Mouse (Mus musculus): ENCODE results near the gene Irs1. TPM values are rescaled to one million over a fixed set of nuclear protein-coding genes. Genes with fewer than 3 reads are reported as not detected.

Irs1 gene
- total and polyA plus RNA-seq, 3 experiments = not detected

DNA sequence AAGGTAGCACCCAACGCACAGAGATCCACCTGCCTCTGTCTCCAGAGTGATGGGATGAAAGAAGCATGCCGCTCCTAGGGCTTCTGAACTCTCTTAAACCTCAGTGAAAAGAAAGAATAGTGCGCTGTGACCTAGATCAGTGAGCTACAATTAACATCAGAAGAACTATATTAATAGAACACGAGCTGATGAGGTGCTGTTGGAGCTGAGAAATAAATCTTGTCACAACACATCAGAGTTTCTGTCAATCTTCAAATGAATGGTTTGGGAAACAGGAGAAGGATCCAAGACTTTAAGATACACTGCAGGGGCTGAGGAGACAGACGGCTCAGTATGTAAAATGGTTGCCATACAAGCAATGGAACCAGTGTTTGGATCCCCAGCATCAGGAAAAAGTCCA, 19.0 kb downstream of the Irs1 start:
- H3K4me1 ChIP-seq (ENCODE audit: control insufficient read depth in 1 of 2, insufficient read depth in 2 of 2, low read length in 2 of 2) = no peaks in the 10 kb centered on the region
- DNase-seq (ENCODE audit: low read depth, low spot score) = no peak
- no peaks in the 10 kb centered on the region for H3K27me3 ChIP-seq (ENCODE audit: control insufficient read depth in 1 of 2, insufficient read depth in 2 of 2, low read length in 2 of 2)
- TF ChIP-seq RCOR1 (IDR thresholded peaks at IDR 0.05; ENCODE audit: low read depth, low read length) (no peak), ZC3H11A (IDR thresholded peaks at IDR 0.05; ENCODE audit: low read depth, low read length) (no peak), ZNF384 (IDR thresholded peaks at IDR 0.05; ENCODE audit: low read depth, low read length) (no peak), HCFC1 (IDR thresholded peaks at IDR 0.05; ENCODE audit: low read depth, low read length) (no peak), NELFE (IDR thresholded peaks at IDR 0.05; ENCODE audit: low read depth, low read length) (no peak), SIN3A (IDR thresholded peaks at IDR 0.05; ENCODE audit: low read length) (no peak), TAL1 (IDR thresholded peaks at IDR 0.05; ENCODE audit: low read length) (no peak), MXI1 (IDR thresholded peaks at IDR 0.05; ENCODE audit: low read depth, low read length) (no peak)
- no peak overlapping the region for H3K27ac ChIP-seq (ENCODE audit: control insufficient read depth, low read depth, low read length)
- H3K36me3 ChIP-seq (ENCODE audit: control insufficient read depth in 1 of 2, insufficient read depth in 2 of 2, low read length in 2 of 2) = no peaks in the 10 kb centered on the region
- no peak overlapping the region for H3K9ac ChIP-seq (ENCODE audit: control insufficient read depth, low read depth, low read length, poor library complexity, severe bottlenecking)
- no peaks in the 10 kb centered on the region for H3K79me2 ChIP-seq (ENCODE audit: control insufficient read depth, insufficient read depth, low read length, poor library complexity)
- H3K9me3 ChIP-seq (replicated peaks; ENCODE audit: insufficient read depth, low read length) = no peaks in the 10 kb centered on the region
- H3K4me3 ChIP-seq (ENCODE audit: control insufficient read depth in 1 of 2, insufficient read depth in 1 of 2, low read depth in 2 of 2, low read length in 2 of 2) = no peak overlapping the region

DNA sequence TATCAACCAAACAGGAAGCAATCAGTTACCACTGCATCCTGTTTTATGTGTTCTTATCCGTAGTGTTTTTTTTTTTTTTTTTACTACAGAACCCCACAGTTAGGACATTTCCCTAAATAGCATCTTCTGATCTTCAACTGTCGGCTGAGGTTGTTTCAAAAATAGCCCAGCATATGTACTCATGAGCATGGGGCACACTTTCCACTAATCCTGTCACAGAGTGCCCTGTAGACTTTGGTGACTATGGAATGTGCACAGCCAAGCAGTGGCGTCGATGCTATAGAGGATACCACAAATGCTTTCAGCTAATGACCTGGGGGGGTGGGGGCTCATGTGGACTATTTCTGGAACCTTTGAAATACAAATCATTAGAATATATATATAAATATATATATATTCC, 23.7 kb downstream of the Irs1 start:
- Histone ChIP-seq H3K36me3 (ENCODE audit: control insufficient read depth in 1 of 2, insufficient read depth in 2 of 2, low read length in 2 of 2) (no peaks in the 10 kb centered on the region), H3K9me3 (replicated peaks; ENCODE audit: insufficient read depth, low read length) (no peaks in the 10 kb centered on the region), H3K9ac (ENCODE audit: control insufficient read depth, low read depth, low read length, poor library complexity, severe bottlenecking) (no peak overlapping the region), H3K27ac (ENCODE audit: control insufficient read depth, low read depth, low read length) (no peak overlapping the region), H3K79me2 (ENCODE audit: control insufficient read depth, insufficient read depth, low read length, poor library complexity) (no peaks in the 10 kb centered on the region), H3K4me1 (ENCODE audit: control insufficient read depth in 1 of 2, insufficient read depth in 2 of 2, low read length in 2 of 2) (no peaks in the 10 kb centered on the region), H3K4me3 (ENCODE audit: control insufficient read depth in 1 of 2, insufficient read depth in 1 of 2, low read depth in 2 of 2, low read length in 2 of 2) (no peak overlapping the region), H3K27me3 (ENCODE audit: control insufficient read depth in 1 of 2, insufficient read depth in 2 of 2, low read length in 2 of 2) (no peaks in the 10 kb centered on the region)
- TF ChIP-seq CTCF (IDR thresholded peaks at IDR 0.05 in 2 of 3, conservative IDR thresholded peaks at IDR 0.05 in 1 of 3; ENCODE audit: control insufficient read depth in 1 of 3, insufficient read depth in 1 of 3, low read depth in 2 of 3, low read length in 3 of 3, poor library complexity in 1 of 3, severe bottlenecking in 1 of 3) (no peak), USF2 (IDR thresholded peaks at IDR 0.05; ENCODE audit: borderline replicate concordance in 1 of 2, insufficient read depth in 1 of 2, low read depth in 1 of 2, low read length in 2 of 2) (no peak), MAX (IDR thresholded peaks at IDR 0.05; ENCODE audit: low read length) (no peak), ETS1 (IDR thresholded peaks at IDR 0.05; ENCODE audit: low read depth, low read length) (no peak), CHD2 (IDR thresholded peaks at IDR 0.05; ENCODE audit: low read length) (no peak)
- DNase-seq (ENCODE audit: low read depth, low spot score) = no peak

DNA sequence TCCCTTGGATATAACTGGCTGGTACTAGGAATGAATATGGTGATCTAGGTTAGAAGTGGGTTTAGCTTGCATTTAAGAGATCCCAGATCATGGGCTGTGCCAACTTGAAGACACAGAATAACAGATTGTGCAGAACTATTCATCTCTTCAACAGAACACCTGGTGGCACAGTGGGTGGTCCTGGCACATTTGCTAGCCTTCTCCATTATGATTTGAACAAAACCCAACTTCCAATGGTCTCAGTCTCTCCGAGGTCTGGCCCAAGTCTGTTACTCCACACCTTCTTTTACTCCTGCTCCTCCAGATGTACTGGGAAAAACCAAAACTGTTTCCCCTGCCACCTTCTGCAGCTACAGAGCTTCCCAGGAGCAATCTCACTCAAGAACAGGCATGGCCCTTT, 28.9 kb downstream of the Irs1 start:
- Histone ChIP-seq H3K4me3 (ENCODE audit: control insufficient read depth in 1 of 2, insufficient read depth in 1 of 2, low read depth in 2 of 2, low read length in 2 of 2) (no peak overlapping the region), H3K27ac (ENCODE audit: control insufficient read depth, low read depth, low read length) (no peak overlapping the region), H3K9ac (ENCODE audit: control insufficient read depth, low read depth, low read length, poor library complexity, severe bottlenecking) (no peak overlapping the region), H3K9me3 (replicated peaks; ENCODE audit: insufficient read depth, low read length) (no peaks in the 10 kb centered on the region), H3K36me3 (ENCODE audit: control insufficient read depth in 1 of 2, insufficient read depth in 2 of 2, low read length in 2 of 2) (no peaks in the 10 kb centered on the region), H3K79me2 (ENCODE audit: control insufficient read depth, insufficient read depth, low read length, poor library complexity) (no peaks in the 10 kb centered on the region), H3K4me1 (ENCODE audit: control insufficient read depth in 1 of 2, insufficient read depth in 2 of 2, low read length in 2 of 2) (no peaks in the 10 kb centered on the region), H3K27me3 (ENCODE audit: control insufficient read depth in 1 of 2, insufficient read depth in 2 of 2, low read length in 2 of 2) (no peaks in the 10 kb centered on the region)
- TF ChIP-seq USF1 (IDR thresholded peaks at IDR 0.05; ENCODE audit: low read depth, low read length) = no peak
- TF ChIP-seq E2F4 (IDR thresholded peaks at IDR 0.05; ENCODE audit: borderline replicate concordance, low read depth, low read length) = no peak
- TF ChIP-seq EP300 (IDR thresholded peaks at IDR 0.05; ENCODE audit: low read depth in 1 of 2, low read length in 2 of 2) = no peak
- no peak for TF ChIP-seq POLR2A (IDR thresholded peaks at IDR 0.05; ENCODE audit: control insufficient read depth in 1 of 2, insufficient read depth in 1 of 2, low read depth in 1 of 2, low read length in 2 of 2, poor library complexity in 1 of 2)
- TF ChIP-seq CHD1 (IDR thresholded peaks at IDR 0.05; ENCODE audit: low read depth, low read length) = no peak
- no peak for TF ChIP-seq POLR2AphosphoS5 (IDR thresholded peaks at IDR 0.05; ENCODE audit: borderline replicate concordance, low read depth, low read length)
- TF ChIP-seq POLR2AphosphoS2 (IDR thresholded peaks at IDR 0.05; ENCODE audit: low read length) = no peak
- TF ChIP-seq MYB (IDR thresholded peaks at IDR 0.05; ENCODE audit: low read depth, low read length) = no peak
- TF ChIP-seq TBP (IDR thresholded peaks at IDR 0.05; ENCODE audit: low read depth, low read length) = no peak
- no peak for TF ChIP-seq CHD2 (IDR thresholded peaks at IDR 0.05; ENCODE audit: low read length)
- no peak for DNase-seq (ENCODE audit: low read depth, low spot score)

All from MEL (cell line).